Mouse (Mus musculus) CD4-positive, CD25-positive, alpha-beta regulatory T cell, adult 2 months (primary cell): ENCODE data around the gene Mylk.

Experiments used
- DNase-seq: peaks from one replicate; pipeline ENCODE4 v3.0.0-alpha.2; 2012; ENCODE audit warnings: low read depth, low spot score

The Mylk gene

GRCm38 (mm10) chr16:34985031-34985346 is 240.0 kb downstream of the Mylk start:
- no peak for DNase-seq

- DNase-seq = no peak
These were observed 241.3 kb downstream of the Mylk start for GRCm38 (mm10) chr16:34986211-34986825.

GRCm38 (mm10) chr16:34991365-34991764 is 246.4 kb downstream of the Mylk start:
- DNase-seq = no peak

GRCm38 (mm10) chr16:34992854-34993253 is 247.8 kb downstream of the Mylk start:
- no peak for DNase-seq

GRCm38 (mm10) chr16:34993694-34994330 is 248.8 kb downstream of the Mylk start:
- DNase-seq = no peak

- DNase-seq = no peak
These were observed 249.7 kb downstream of the Mylk start for GRCm38 (mm10) chr16:34994641-34995141.

- no peak for DNase-seq
These were observed 251.1 kb downstream of the Mylk start for GRCm38 (mm10) chr16:34996133-34996532.

GRCm38 (mm10) chr16:34997052-34997451 is 252.0 kb downstream of the Mylk start:
- DNase-seq = no peak

- DNase-seq = no peak
These were observed 252.6 kb downstream of the Mylk start for GRCm38 (mm10) chr16:34997576-34997975.

- no peak for DNase-seq
These were observed 254.0 kb downstream of the Mylk start for GRCm38 (mm10) chr16:34999016-34999415.

- DNase-seq = no peak
These were observed 255.0 kb downstream of the Mylk start for GRCm38 (mm10) chr16:34999986-35000385.

- no peak for DNase-seq
These were observed 256.0 kb downstream of the Mylk start for GRCm38 (mm10) chr16:35000923-35001560.

- no peak for DNase-seq
These were observed 259.3 kb downstream of the Mylk start for GRCm38 (mm10) chr16:35004356-35004755.

GRCm38 (mm10) chr16:35004756-35005155 is 259.7 kb downstream of the Mylk start:
- DNase-seq = no peak

- no peak for DNase-seq
These were observed 261.2 kb downstream of the Mylk start for GRCm38 (mm10) chr16:35006251-35006650.

GRCm38 (mm10) chr16:35007361-35007760 is 262.4 kb downstream of the Mylk start:
- no peak for DNase-seq

GRCm38 (mm10) chr16:35008447-35008846 is 263.4 kb downstream of the Mylk start:
- DNase-seq = no peak

- no peak for DNase-seq
These were observed 268.5 kb downstream of the Mylk start for GRCm38 (mm10) chr16:35013501-35013900.

GRCm38 (mm10) chr16:35016491-35016890 is 271.5 kb downstream of the Mylk start:
- DNase-seq = no peak

- no peak for DNase-seq
These were observed 273.5 kb downstream of the Mylk start for GRCm38 (mm10) chr16:35018470-35018974.

GRCm38 (mm10) chr16:35021903-35022241 is 276.9 kb downstream of the Mylk start:
- DNase-seq = no peak

GRCm38 (mm10) chr16:35022242-35023137 is 277.5 kb downstream of the Mylk start, which contains the start of gene Hacd2:
TSS of gene Hacd2 (plus strand) at chr16:35022428.
- DNase-seq = peak; percentile 95
